Mouse (Mus musculus): ENCODE measurements around the gene Trim47.

- no peak for TF ChIP-seq CTCF (IDR thresholded peaks at IDR 0.05; ENCODE audit: control insufficient read depth, insufficient read depth, insufficient read length)
- no peak for TF ChIP-seq MYOD1 (IDR thresholded peaks at IDR 0.05; ENCODE audit: control insufficient read depth, insufficient read length, low read depth)
- TF ChIP-seq FOSL1 (IDR thresholded peaks at IDR 0.05; ENCODE audit: insufficient read depth, low read length, poor library complexity, severe bottlenecking) = no peak
- TF ChIP-seq MAX (IDR thresholded peaks at IDR 0.05) = no peak
- TF ChIP-seq CEBPB (IDR thresholded peaks at IDR 0.05; ENCODE audit: low read depth) = no peak
These were observed 43.8 kb downstream of the Trim47 start for GRCm38 (mm10) chr11:116083096-116083672.

Measured in C2C12 (cell line).